Mouse (Mus musculus) liver, postnatal 0 days (tissue): ENCODE results near the gene L1cam. TPM values are rescaled to one million over a fixed set of nuclear protein-coding genes. Genes with fewer than 3 reads are reported as not detected.

ENCODE experiments used
- ATAC-seq: fragments of 200-750 bp; cut with Nextera tagmentation; 2 replicates; pipeline ENCODE4 v1.8.0; 2017; ENCODE audit warnings: mild to moderate bottlenecking, moderate library complexity
- DNase-seq: peaks from one replicate; pipeline ENCODE4 v3.0.0-alpha.2; 2016
- H3K27ac ChIP-seq: fragments of 300-500 bp; sonication (generic); 2 replicates; pipeline ENCODE4 v1.5.1; 2014; ENCODE audit warnings: antibody characterized with exemption, moderate library complexity, mild to moderate bottlenecking, low read depth
- H3K27me3 ChIP-seq: fragments of 300-500 bp; sonication (generic); 2 replicates; pipeline ENCODE4 v1.6.1; 2014; ENCODE audit warnings: low read length, control low read depth, mixed read lengths; ENCODE audit not compliant: insufficient read depth
- H3K36me3 ChIP-seq: fragments of 300-500 bp; sonication (generic); replicated peaks from 2 replicates; pipeline ENCODE4 v1.6.1; 2014; ENCODE audit warnings: mild to moderate bottlenecking, control low read depth, low read length, moderate library complexity, mixed read lengths; ENCODE audit not compliant: insufficient read depth
- H3K4me1 ChIP-seq: fragments of 300-500 bp; sonication (generic); 2 replicates; pipeline ENCODE4 v1.6.1; 2014; ENCODE audit warnings: antibody characterized with exemption, mild to moderate bottlenecking, control low read depth; ENCODE audit not compliant: insufficient read depth
- H3K4me2 ChIP-seq: fragments of 300-500 bp; sonication (generic); 2 replicates; pipeline ENCODE4 v1.6.1; 2014; ENCODE audit warnings: low read depth, mild to moderate bottlenecking, low read length, moderate library complexity, mixed read lengths
- H3K4me3 ChIP-seq: fragments of 300-500 bp; sonication (generic); 2 replicates; pipeline ENCODE4 v1.5.1; 2014; ENCODE audit warnings: low read depth, low read length
- H3K9ac ChIP-seq: fragments of 300-500 bp; sonication (generic); replicated peaks from 2 replicates; pipeline ENCODE4 v1.6.1; 2014; ENCODE audit warnings: mild to moderate bottlenecking, moderate library complexity
- H3K9me3 ChIP-seq: fragments of 300-500 bp; sonication (generic); 2 replicates; pipeline ENCODE4 v1.6.1; 2016; ENCODE audit warnings: mild to moderate bottlenecking, control low read depth, low read length, mixed read lengths
- CTCF ChIP-seq: sonication (generic); IDR thresholded peaks from 2 replicates; pipeline ENCODE4 v1.5.1; 2016; ENCODE audit warnings: antibody characterized with exemption, low read depth
- EP300 ChIP-seq: IDR thresholded peaks from 2 replicates; pipeline ENCODE4 v1.6.1; 2016; ENCODE audit warnings: antibody characterized with exemption, low read depth, mild to moderate bottlenecking
- WGBS: fragments of 180-500 bp; shearing (Covaris S2); extraction: QIAGEN DNeasy Blood & Tissue Kit; methylation state at CpG from one replicate; pipeline ENCODE4 v1.1.7; 2014; ENCODE audit not compliant: insufficient replicate concordance; 5-methylcytosine and 5-hydroxymethylcytosine counted together
- polyA plus RNA-seq: library from polyadenylated mRNA; unstranded; fragments of >200 nt; fragmentation: Nextera tagmentation; extraction: Ambion mirVana; gene quantifications from 2 replicates; pipeline ENCODE4 v1.2.1, GENCODE M21; 2015

L1cam gene
- polyA plus RNA-seq, 1 experiment from 2014 or later: 0.12 TPM

- ATAC-seq (peak; percentile 16; the same call in 1 of the 2 replicates), DNase-seq (peak; percentile 52)
- WGBS: 39% methylated on average over 2 of the region's 2 CpGs
- no peak for TF ChIP-seq CTCF
- TF ChIP-seq EP300: no peak
- Histone ChIP-seq H3K9me3 (no peaks in the 10 kb centered on the region), H3K9ac (no peak overlapping the region), H3K4me1 (peaks cover 5% of the 10 kb centered on the region; the same call in 1 of the 2 replicates), H3K4me2 (peak overlapping the region; percentile 62), H3K27ac (peak overlapping the region; percentile 81), H3K4me3 (no peak overlapping the region), H3K27me3 (no peaks in the 10 kb centered on the region), H3K36me3 (no peaks in the 10 kb centered on the region)
Measured at GRCm38 (mm10) chrX:73911588-73911987, 15.7 kb upstream of the L1cam start.

GRCm38 (mm10) chrX:73911156-73911555 lies 15.3 kb upstream of the L1cam start:
- DNase-seq (peak; percentile 62), ATAC-seq (peak; percentile 14; the same call in 1 of the 2 replicates)
- H3K9me3 ChIP-seq: no peaks in the 10 kb centered on the region
- H3K27me3 ChIP-seq: no peaks in the 10 kb centered on the region
- H3K4me3 ChIP-seq: peak overlapping the region; percentile 39
- H3K4me1 ChIP-seq: peaks cover 5% of the 10 kb centered on the region; the same call in 1 of the 2 replicates
- H3K9ac ChIP-seq: peak overlapping the region; percentile 59
- H3K36me3 ChIP-seq: no peaks in the 10 kb centered on the region
- peak overlapping the region; percentile 62 for H3K4me2 ChIP-seq
- TF ChIP-seq CTCF: no peak
- TF ChIP-seq EP300: no peak
- WGBS: 27% methylated on average over 21 of the region's 26 CpGs
- peak overlapping the region; percentile 81 for H3K27ac ChIP-seq

- TF ChIP-seq CTCF (no peak), EP300 (no peak)
- Histone ChIP-seq H3K4me3 (peak overlapping the region; percentile 39), H3K27me3 (no peaks in the 10 kb centered on the region), H3K9me3 (no peaks in the 10 kb centered on the region), H3K4me2 (peak overlapping the region; percentile 62), H3K9ac (peak overlapping the region; percentile 59), H3K36me3 (no peaks in the 10 kb centered on the region), H3K27ac (peak overlapping the region; percentile 81), H3K4me1 (peaks cover 4% of the 10 kb centered on the region; the same call in 1 of the 2 replicates)
- DNase-seq (no peak), ATAC-seq (no peak)
Measured at GRCm38 (mm10) chrX:73910451-73910850, 14.5 kb upstream of the L1cam start.

- H3K9me3 ChIP-seq: no peaks in the 10 kb centered on the region
Measured at GRCm38 (mm10) chrX:73910049-73910448, 14.1 kb upstream of the L1cam start.

GRCm38 (mm10) chrX:73897959-73898358 lies 2.1 kb upstream of the L1cam start:
- Histone ChIP-seq H3K4me1 (no peaks in the 10 kb centered on the region), H3K27me3 (no peaks in the 10 kb centered on the region), H3K4me2 (no peak overlapping the region), H3K9ac (no peak overlapping the region), H3K9me3 (no peaks in the 10 kb centered on the region), H3K36me3 (no peaks in the 10 kb centered on the region; the same call in 1 of the 2 replicates), H3K4me3 (no peak overlapping the region), H3K27ac (no peak overlapping the region)
- no peak for TF ChIP-seq EP300
- TF ChIP-seq CTCF: peak; percentile 41
- ATAC-seq (no peak), DNase-seq (no peak)
- WGBS: 61% methylated on average over 3 of the region's 3 CpGs

More at GRCm38 (mm10) chrX:73910049-73910448, 14.1 kb upstream of the L1cam start:
- WGBS: 45% methylated on average over 1 of the region's 1 CpGs
- no peak for TF ChIP-seq EP300
- TF ChIP-seq CTCF: 0 out of 2 replicates have a peak, but pooled peaks have one; percentile 10
- H3K9ac ChIP-seq: no peak overlapping the region
- no peak for ATAC-seq
- no peak overlapping the region for H3K27ac ChIP-seq
- H3K27me3 ChIP-seq: no peaks in the 10 kb centered on the region
- H3K4me2 ChIP-seq: peak overlapping the region; percentile 62
- no peaks in the 10 kb centered on the region for H3K36me3 ChIP-seq
- peak overlapping the region; percentile 39 for H3K4me3 ChIP-seq
- no peak for DNase-seq
- peaks cover 3% of the 10 kb centered on the region; the same call in 1 of the 2 replicates for H3K4me1 ChIP-seq

GRCm38 (mm10) chrX:73892833-73893232 lies 3.1 kb downstream of the L1cam start:
- Histone ChIP-seq H3K4me3 (no peak overlapping the region), H3K27me3 (no peaks in the 10 kb centered on the region), H3K4me1 (no peaks in the 10 kb centered on the region), H3K4me2 (no peak overlapping the region), H3K9ac (no peak overlapping the region), H3K36me3 (no peaks in the 10 kb centered on the region; the same call in 1 of the 2 replicates), H3K27ac (no peak overlapping the region), H3K9me3 (no peaks in the 10 kb centered on the region)
- TF ChIP-seq EP300: no peak
- TF ChIP-seq CTCF: no peak
- ATAC-seq (no peak), DNase-seq (no peak)
- 84% methylated on average over 14 of the region's 14 CpGs for WGBS
